Mouse (Mus musculus) neural tube, embryonic 12.5 days (tissue): ENCODE results near the gene Erp29. TPM values are rescaled to one million over a fixed set of nuclear protein-coding genes. Genes with fewer than 3 reads are reported as not detected.

Experiments
- ATAC-seq: fragments of 200-750 bp; cut with Nextera tagmentation; 2 replicates; pipeline ENCODE4 v1.8.0; 2017; ENCODE audit warnings: low read depth, mild to moderate bottlenecking, moderate TSS enrichment, moderate library complexity; ENCODE audit not compliant: low FRiP score
- H3K27ac ChIP-seq: fragments of 300-500 bp; sonication (generic); 2 replicates; pipeline ENCODE4 v1.5.1; 2016
- H3K27me3 ChIP-seq: fragments of 300-500 bp; sonication (generic); replicated peaks from 2 replicates; pipeline ENCODE4 v1.6.1; 2016; ENCODE audit warnings: mild to moderate bottlenecking
- H3K36me3 ChIP-seq: fragments of 300-500 bp; sonication (generic); 2 replicates; pipeline ENCODE4 v1.6.1; 2016; ENCODE audit warnings: mild to moderate bottlenecking
- H3K4me1 ChIP-seq: fragments of 300-500 bp; sonication (generic); 2 replicates; pipeline ENCODE4 v1.6.1; 2016
- H3K4me2 ChIP-seq: fragments of 300-500 bp; sonication (generic); replicated peaks from 2 replicates; pipeline ENCODE4 v1.6.1; 2016; ENCODE audit warnings: mild to moderate bottlenecking
- H3K4me3 ChIP-seq: fragments of 300-500 bp; sonication (generic); 2 replicates; pipeline ENCODE4 v1.5.1; 2016
- H3K9ac ChIP-seq: fragments of 300-500 bp; sonication (generic); 2 replicates; pipeline ENCODE4 v1.6.1; 2016; ENCODE audit warnings: mild to moderate bottlenecking
- H3K9me3 ChIP-seq: fragments of 300-500 bp; sonication (generic); 2 replicates; pipeline ENCODE4 v1.6.1; 2016; ENCODE audit warnings: mild to moderate bottlenecking
- WGBS: fragments of 180-500 bp; shearing (Covaris S2); methylation state at CpG from one replicate; pipeline ENCODE4 v1.1.7; 2016; 5-methylcytosine and 5-hydroxymethylcytosine counted together
- polyA plus RNA-seq: library from polyadenylated mRNA; unstranded; fragments of >200 nt; fragmentation: Nextera tagmentation; extraction: Ambion mirVana; gene quantifications from 2 replicates; pipeline ENCODE4 v1.2.1, GENCODE M21; 2016

Erp29 gene
- polyA plus RNA-seq, 1 experiment from 2014 or later, result 136 TPM

GRCm38 (mm10) chr5:121443548-121443947, 8.8 kb downstream of the Erp29 start:
- Histone ChIP-seq H3K9me3 (no peaks in the 10 kb centered on the region), H3K4me2 (no peak overlapping the region), H3K27ac (no peak overlapping the region), H3K27me3 (no peaks in the 10 kb centered on the region), H3K36me3 (peaks cover 87% of the 10 kb centered on the region), H3K4me3 (no peak overlapping the region), H3K4me1 (no peaks in the 10 kb centered on the region), H3K9ac (no peak overlapping the region)
- no peak for ATAC-seq
- WGBS, result 92% methylated on average over 3 of the region's 3 CpGs

- H3K9me3 ChIP-seq, result no peaks in the 10 kb centered on the region
- H3K4me1 ChIP-seq, result no peaks in the 10 kb centered on the region
- H3K9ac ChIP-seq, result no peak overlapping the region
- H3K27me3 ChIP-seq, result no peaks in the 10 kb centered on the region
- peaks cover 88% of the 10 kb centered on the region for H3K36me3 ChIP-seq
- H3K4me3 ChIP-seq, result no peak overlapping the region
- no peak for ATAC-seq
- H3K27ac ChIP-seq, result no peak overlapping the region
- no peak overlapping the region for H3K4me2 ChIP-seq
- 95% methylated on average over 11 of the region's 11 CpGs for WGBS
These were observed 13.6 kb downstream of the Erp29 start for GRCm38 (mm10) chr5:121438756-121439155.

GRCm38 (mm10) chr5:121438131-121438530, 14.2 kb downstream of the Erp29 start:
- Histone ChIP-seq H3K36me3 (peaks cover 87% of the 10 kb centered on the region), H3K27me3 (no peaks in the 10 kb centered on the region), H3K4me3 (no peak overlapping the region), H3K4me2 (no peak overlapping the region), H3K9me3 (no peaks in the 10 kb centered on the region), H3K4me1 (no peaks in the 10 kb centered on the region), H3K27ac (no peak overlapping the region), H3K9ac (no peak overlapping the region)
- no peak for ATAC-seq
- 91% methylated on average over 5 of the region's 5 CpGs for WGBS

GRCm38 (mm10) chr5:121428954-121429353, 23.4 kb downstream of the Erp29 start:
- WGBS, result 96% methylated on average over 3 of the region's 3 CpGs
- Histone ChIP-seq H3K9ac (no peak overlapping the region), H3K36me3 (peaks cover 97% of the 10 kb centered on the region), H3K4me2 (no peak overlapping the region), H3K4me1 (no peaks in the 10 kb centered on the region), H3K9me3 (no peaks in the 10 kb centered on the region), H3K4me3 (no peak overlapping the region), H3K27me3 (no peaks in the 10 kb centered on the region), H3K27ac (no peak overlapping the region)
- ATAC-seq, result no peak

GRCm38 (mm10) chr5:121423297-121423696, 29.0 kb downstream of the Erp29 start:
- Histone ChIP-seq H3K9me3 (no peaks in the 10 kb centered on the region), H3K27ac (no peak overlapping the region), H3K4me2 (no peak overlapping the region), H3K4me3 (no peak overlapping the region), H3K27me3 (no peaks in the 10 kb centered on the region), H3K36me3 (peaks cover 97% of the 10 kb centered on the region), H3K9ac (no peak overlapping the region), H3K4me1 (no peaks in the 10 kb centered on the region)
- ATAC-seq, result no peak
- 94% methylated on average over 10 of the region's 10 CpGs for WGBS

GRCm38 (mm10) chr5:121422787-121423186, 29.5 kb downstream of the Erp29 start:
- Histone ChIP-seq H3K27ac (no peak overlapping the region), H3K27me3 (no peaks in the 10 kb centered on the region), H3K4me2 (no peak overlapping the region), H3K36me3 (peaks cover 97% of the 10 kb centered on the region), H3K9ac (no peak overlapping the region), H3K4me1 (no peaks in the 10 kb centered on the region), H3K9me3 (no peaks in the 10 kb centered on the region), H3K4me3 (no peak overlapping the region)
- no peak for ATAC-seq
- WGBS, result 95% methylated on average over 6 of the region's 6 CpGs

GRCm38 (mm10) chr5:121420721-121421120, 31.6 kb downstream of the Erp29 start:
- no peaks in the 10 kb centered on the region for H3K27me3 ChIP-seq
- no peak overlapping the region for H3K27ac ChIP-seq
- ATAC-seq, result no peak
- H3K36me3 ChIP-seq, result peaks cover 96% of the 10 kb centered on the region
- H3K4me1 ChIP-seq, result no peaks in the 10 kb centered on the region
- WGBS, result 93% methylated on average over 9 of the region's 9 CpGs
- H3K9ac ChIP-seq, result no peak overlapping the region
- no peak overlapping the region for H3K4me2 ChIP-seq
- H3K9me3 ChIP-seq, result no peaks in the 10 kb centered on the region
- no peak overlapping the region for H3K4me3 ChIP-seq

- ATAC-seq, result no peak
- Histone ChIP-seq H3K4me3 (no peak overlapping the region), H3K9ac (no peak overlapping the region), H3K36me3 (peaks cover 77% of the 10 kb centered on the region), H3K4me2 (no peak overlapping the region), H3K4me1 (no peaks in the 10 kb centered on the region), H3K9me3 (no peaks in the 10 kb centered on the region), H3K27me3 (no peaks in the 10 kb centered on the region), H3K27ac (no peak overlapping the region)
- WGBS, result 94% methylated on average over 4 of the region's 4 CpGs
These were observed 41.3 kb downstream of the Erp29 start for GRCm38 (mm10) chr5:121410975-121411374.

- peaks cover 56% of the 10 kb centered on the region for H3K36me3 ChIP-seq
- ATAC-seq, result no peak
- H3K4me3 ChIP-seq, result no peak overlapping the region
- H3K4me2 ChIP-seq, result no peak overlapping the region
- no peak overlapping the region for H3K9ac ChIP-seq
- no peaks in the 10 kb centered on the region for H3K9me3 ChIP-seq
- H3K27ac ChIP-seq, result no peak overlapping the region
- H3K4me1 ChIP-seq, result no peaks in the 10 kb centered on the region
- no peaks in the 10 kb centered on the region for H3K27me3 ChIP-seq
- WGBS, result 94% methylated on average over 8 of the region's 8 CpGs
These were observed 44.5 kb downstream of the Erp29 start for GRCm38 (mm10) chr5:121407856-121408255.

- H3K4me3 ChIP-seq, result no peak overlapping the region
- H3K4me2 ChIP-seq, result no peak overlapping the region
- 88% methylated on average over 5 of the region's 5 CpGs for WGBS
- no peak for ATAC-seq
- no peaks in the 10 kb centered on the region for H3K27me3 ChIP-seq
- no peak overlapping the region for H3K27ac ChIP-seq
- peaks cover 19% of the 10 kb centered on the region for H3K4me1 ChIP-seq
- H3K36me3 ChIP-seq, result peaks cover 14% of the 10 kb centered on the region
- H3K9ac ChIP-seq, result no peak overlapping the region
- H3K9me3 ChIP-seq, result no peaks in the 10 kb centered on the region
These were observed 51.5 kb downstream of the Erp29 start for GRCm38 (mm10) chr5:121400849-121401248.

- H3K36me3 ChIP-seq, result peaks cover 14% of the 10 kb centered on the region
- peaks cover 19% of the 10 kb centered on the region for H3K4me1 ChIP-seq
- no peak overlapping the region for H3K4me2 ChIP-seq
- H3K9me3 ChIP-seq, result no peaks in the 10 kb centered on the region
- 78% methylated on average over 5 of the region's 5 CpGs for WGBS
- no peak overlapping the region for H3K27ac ChIP-seq
- no peak overlapping the region for H3K9ac ChIP-seq
- H3K4me3 ChIP-seq, result no peak overlapping the region
- H3K27me3 ChIP-seq, result no peaks in the 10 kb centered on the region
- ATAC-seq, result no peak
These were observed 52.2 kb downstream of the Erp29 start for GRCm38 (mm10) chr5:121400064-121400463.

- H3K27me3 ChIP-seq, result no peaks in the 10 kb centered on the region
- no peaks in the 10 kb centered on the region for H3K9me3 ChIP-seq
- H3K27ac ChIP-seq, result no peak overlapping the region
- H3K4me2 ChIP-seq, result peak overlapping the region; percentile 93
- no peak overlapping the region for H3K4me3 ChIP-seq
- H3K36me3 ChIP-seq, result peaks cover 14% of the 10 kb centered on the region
- 88% methylated on average over 5 of the region's 5 CpGs for WGBS
- H3K4me1 ChIP-seq, result peaks cover 19% of the 10 kb centered on the region
- ATAC-seq, result no peak
- no peak overlapping the region for H3K9ac ChIP-seq
These were observed 52.8 kb downstream of the Erp29 start for GRCm38 (mm10) chr5:121399540-121399939.

GRCm38 (mm10) chr5:121398965-121399462, 53.3 kb downstream of the Erp29 start:
- ATAC-seq, result no peak
- 58% methylated on average over 9 of the region's 9 CpGs for WGBS
- H3K36me3 ChIP-seq, result peaks cover 14% of the 10 kb centered on the region
- peak overlapping the region; percentile 92 for H3K4me3 ChIP-seq
- H3K9me3 ChIP-seq, result no peaks in the 10 kb centered on the region
- no peaks in the 10 kb centered on the region for H3K27me3 ChIP-seq
- H3K4me2 ChIP-seq, result peak overlapping the region; percentile 93
- H3K9ac ChIP-seq, result peak overlapping the region; percentile 87; the same call in 1 of the 2 replicates
- H3K27ac ChIP-seq, result no peak overlapping the region
- peaks cover 19% of the 10 kb centered on the region for H3K4me1 ChIP-seq
